Mouse (Mus musculus): ENCODE measurements around the gene Thnsl1. TPM values are rescaled to one million over a fixed set of nuclear protein-coding genes. Genes with fewer than 3 reads are reported as not detected.
"Not testable (repeated sequence)": the region's sequence is repeated elsewhere in the genome, so short reads cannot be mapped to it uniquely, and the experiment has no call there.

Thnsl1 gene
- polyA plus RNA-seq, 1 experiment from 2014 or later, result 11.3 TPM

DNA sequence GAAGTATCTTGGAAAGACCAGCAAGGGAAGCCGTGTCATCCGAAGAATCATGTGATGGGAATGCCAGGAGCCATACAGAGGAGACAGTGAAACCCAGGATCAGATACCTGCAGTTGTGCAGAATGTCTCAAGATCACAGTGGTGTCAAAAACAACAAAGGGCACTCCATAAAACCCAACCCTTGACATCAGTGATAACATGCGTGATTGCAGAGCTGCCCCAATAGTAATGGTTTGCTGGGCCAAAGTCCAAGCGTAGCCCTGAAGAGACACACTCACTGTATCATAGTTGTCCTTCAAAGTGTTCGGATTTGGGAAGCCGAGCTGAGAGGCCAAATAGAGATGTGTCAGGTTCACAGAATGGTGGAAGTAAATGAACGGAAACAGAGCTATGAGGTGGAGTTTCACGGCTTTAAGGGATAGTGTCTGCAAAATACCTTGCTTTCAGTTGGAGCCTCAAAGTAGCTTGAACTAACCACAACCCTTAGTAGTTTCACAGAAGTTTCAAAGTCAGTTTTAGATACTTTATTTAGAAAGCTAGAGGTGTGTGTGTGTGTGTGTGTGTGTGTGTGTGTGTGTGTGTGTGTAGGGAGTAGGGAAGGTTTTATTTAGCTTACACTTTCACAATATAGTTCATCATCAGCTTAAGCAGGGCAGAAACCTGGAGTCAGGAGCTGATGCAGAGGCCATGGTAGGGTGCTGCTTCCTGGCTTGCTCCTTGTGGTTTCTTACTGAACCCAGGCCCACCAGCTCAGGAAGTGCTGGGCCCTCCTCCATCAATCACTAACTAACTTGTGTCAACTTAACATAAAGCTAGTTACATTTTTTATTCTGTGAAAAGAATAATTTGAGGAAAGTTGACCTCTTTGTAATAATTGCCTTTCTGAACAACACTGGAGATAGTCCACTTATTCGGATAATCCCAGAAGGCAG lies 17.2 kb downstream of the Thnsl1 start:
- Histone ChIP-seq H3K27ac (replicated peaks; ENCODE audit: low read depth, low read length) (no peak overlapping the region), H3K9me3 (replicated peaks; ENCODE audit: control insufficient read depth, low read length) (no peaks in the 10 kb centered on the region), H3K9ac (replicated peaks; ENCODE audit: low read length) (no peak overlapping the region), H3K4me2 (ENCODE audit: low read depth, low read length) (no peak overlapping the region), H3K4me3 (ENCODE audit: low read depth, low read length) (no peak overlapping the region), H3K4me1 (ENCODE audit: control insufficient read depth, insufficient read depth, low read length) (no peaks in the 10 kb centered on the region), H3K36me3 (replicated peaks; ENCODE audit: control insufficient read depth, insufficient read depth, low read depth, low read length) (no peaks in the 10 kb centered on the region), H3K27me3 (ENCODE audit: control insufficient read depth, insufficient read depth, low read length) (no peaks in the 10 kb centered on the region)
- DNase-seq (ENCODE audit: low spot score) (no peak), ATAC-seq (replicated peaks; ENCODE audit: insufficient number of reproducible peaks, low FRiP score, low TSS enrichment, low read depth) (no peak)
- WGBS, result 91% methylated on average over 9 of the region's 9 CpGs

DNA sequence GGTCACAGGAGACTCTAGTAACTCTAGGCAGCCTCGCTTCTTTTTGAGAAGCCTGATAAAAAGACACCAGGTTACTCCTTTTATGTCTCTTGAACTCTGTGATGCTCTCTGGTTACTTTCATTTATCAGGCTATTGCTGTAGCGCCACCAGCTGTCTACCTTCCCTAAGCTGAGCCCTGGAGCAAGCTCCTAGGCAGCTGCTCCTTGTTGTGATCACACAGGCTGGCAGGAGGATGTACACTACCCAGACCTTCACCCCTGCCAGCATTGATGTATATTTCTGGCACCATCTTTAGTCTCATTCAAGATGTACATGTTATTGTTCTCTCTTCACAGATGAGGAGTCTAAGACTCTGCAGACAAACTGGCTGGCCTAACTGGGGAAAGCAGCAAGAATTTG lies 24.8 kb downstream of the Thnsl1 start:
- WGBS, result 65% methylated on average over 2 of the region's 2 CpGs
- no peak overlapping the region for H3K4me3 ChIP-seq (ENCODE audit: low read depth, low read length)
- no peak overlapping the region for H3K4me2 ChIP-seq (ENCODE audit: low read depth, low read length)
- H3K9me3 ChIP-seq (replicated peaks; ENCODE audit: control insufficient read depth, low read length), result no peaks in the 10 kb centered on the region
- H3K27ac ChIP-seq (replicated peaks; ENCODE audit: low read depth, low read length), result no peak overlapping the region
- DNase-seq (ENCODE audit: low spot score) (no peak), ATAC-seq (replicated peaks; ENCODE audit: insufficient number of reproducible peaks, low FRiP score, low TSS enrichment, low read depth) (no peak)
- no peaks in the 10 kb centered on the region for H3K27me3 ChIP-seq (ENCODE audit: control insufficient read depth, insufficient read depth, low read length)
- H3K4me1 ChIP-seq (ENCODE audit: control insufficient read depth, insufficient read depth, low read length), result no peaks in the 10 kb centered on the region
- H3K36me3 ChIP-seq (replicated peaks; ENCODE audit: control insufficient read depth, insufficient read depth, low read depth, low read length), result no peaks in the 10 kb centered on the region
- no peak overlapping the region for H3K9ac ChIP-seq (replicated peaks; ENCODE audit: low read length)

DNA sequence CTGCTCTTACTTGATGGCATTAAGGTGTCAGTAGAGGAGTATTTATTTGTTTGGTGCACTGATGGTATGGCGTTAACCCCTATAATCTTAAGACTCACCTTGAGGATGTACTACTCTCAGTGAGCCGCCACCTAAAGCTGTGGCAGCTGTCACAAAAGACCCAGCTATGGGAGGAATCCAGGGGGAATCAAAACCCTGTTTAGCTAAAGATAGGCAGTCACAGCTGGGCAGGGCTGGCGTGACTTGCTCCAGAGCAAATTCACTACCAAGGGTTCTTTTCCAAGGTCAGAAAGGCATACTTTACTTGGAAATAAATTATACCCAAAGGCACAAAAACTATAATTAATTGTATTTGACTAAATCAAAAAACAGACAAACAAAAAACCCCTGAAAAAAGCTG lies 25.6 kb downstream of the Thnsl1 start:
- no peak overlapping the region for H3K4me2 ChIP-seq (ENCODE audit: low read depth, low read length)
- no peak overlapping the region for H3K9ac ChIP-seq (replicated peaks; ENCODE audit: low read length)
- no peak overlapping the region for H3K27ac ChIP-seq (replicated peaks; ENCODE audit: low read depth, low read length)
- no peak overlapping the region for H3K4me3 ChIP-seq (ENCODE audit: low read depth, low read length)
- ATAC-seq (replicated peaks; ENCODE audit: insufficient number of reproducible peaks, low FRiP score, low TSS enrichment, low read depth) (no peak), DNase-seq (ENCODE audit: low spot score) (no peak)
- H3K4me1 ChIP-seq (ENCODE audit: control insufficient read depth, insufficient read depth, low read length), result no peaks in the 10 kb centered on the region
- WGBS, result 75% methylated on average over 3 of the region's 3 CpGs
- H3K9me3 ChIP-seq (replicated peaks; ENCODE audit: control insufficient read depth, low read length), result no peaks in the 10 kb centered on the region
- no peaks in the 10 kb centered on the region for H3K36me3 ChIP-seq (replicated peaks; ENCODE audit: control insufficient read depth, insufficient read depth, low read depth, low read length)
- no peaks in the 10 kb centered on the region for H3K27me3 ChIP-seq (ENCODE audit: control insufficient read depth, insufficient read depth, low read length)

DNA sequence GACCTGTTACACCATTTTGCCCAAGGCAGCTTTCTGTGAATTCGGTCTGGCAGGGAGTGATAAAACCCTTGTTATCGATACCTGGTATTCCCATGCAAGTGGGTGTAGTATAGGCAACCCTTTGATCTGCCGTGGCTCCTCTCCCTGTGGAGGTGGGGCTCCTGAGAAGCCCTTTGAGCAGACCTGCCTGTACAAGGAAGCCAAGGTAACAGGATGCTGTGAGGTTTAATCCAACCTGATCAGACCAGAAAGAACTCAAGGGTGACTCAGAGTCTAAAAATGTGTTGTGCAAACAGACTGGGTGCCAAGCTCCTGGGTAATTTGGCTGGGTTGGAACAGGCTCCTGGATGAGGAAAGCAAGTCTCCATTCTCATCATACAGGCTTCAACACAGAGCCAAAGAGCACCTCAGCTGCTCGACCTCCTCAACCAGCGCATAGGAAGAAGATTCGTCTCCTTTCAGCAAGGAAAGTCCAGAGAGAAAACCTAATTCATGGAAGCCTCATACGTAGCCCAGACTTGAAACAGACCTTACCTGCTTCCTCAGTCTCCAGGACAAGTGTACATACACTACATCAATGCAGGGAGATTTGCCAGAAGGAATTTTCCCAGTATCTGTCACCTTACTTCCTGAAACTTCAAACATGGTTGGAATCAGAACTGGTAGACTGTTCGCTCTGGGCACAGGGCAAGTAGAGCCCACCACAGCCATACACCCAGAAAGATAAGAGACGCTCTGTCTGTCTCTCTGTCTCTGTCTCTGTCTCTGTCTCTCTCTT lies 29.5 kb downstream of the Thnsl1 start:
- Histone ChIP-seq H3K9me3 (replicated peaks; ENCODE audit: control insufficient read depth, low read length) (no peaks in the 10 kb centered on the region), H3K9ac (replicated peaks; ENCODE audit: low read length) (no peak overlapping the region), H3K27me3 (ENCODE audit: control insufficient read depth, insufficient read depth, low read length) (no peaks in the 10 kb centered on the region), H3K36me3 (replicated peaks; ENCODE audit: control insufficient read depth, insufficient read depth, low read depth, low read length) (no peaks in the 10 kb centered on the region), H3K27ac (replicated peaks; ENCODE audit: low read depth, low read length) (no peak overlapping the region), H3K4me3 (ENCODE audit: low read depth, low read length) (no peak overlapping the region), H3K4me2 (ENCODE audit: low read depth, low read length) (no peak overlapping the region), H3K4me1 (ENCODE audit: control insufficient read depth, insufficient read depth, low read length) (no peaks in the 10 kb centered on the region)
- ATAC-seq (replicated peaks; ENCODE audit: insufficient number of reproducible peaks, low FRiP score, low TSS enrichment, low read depth), result no peak
- DNase-seq (ENCODE audit: low spot score), result peak; percentile 3
- WGBS, result 77% methylated on average over 9 of the region's 9 CpGs

DNA sequence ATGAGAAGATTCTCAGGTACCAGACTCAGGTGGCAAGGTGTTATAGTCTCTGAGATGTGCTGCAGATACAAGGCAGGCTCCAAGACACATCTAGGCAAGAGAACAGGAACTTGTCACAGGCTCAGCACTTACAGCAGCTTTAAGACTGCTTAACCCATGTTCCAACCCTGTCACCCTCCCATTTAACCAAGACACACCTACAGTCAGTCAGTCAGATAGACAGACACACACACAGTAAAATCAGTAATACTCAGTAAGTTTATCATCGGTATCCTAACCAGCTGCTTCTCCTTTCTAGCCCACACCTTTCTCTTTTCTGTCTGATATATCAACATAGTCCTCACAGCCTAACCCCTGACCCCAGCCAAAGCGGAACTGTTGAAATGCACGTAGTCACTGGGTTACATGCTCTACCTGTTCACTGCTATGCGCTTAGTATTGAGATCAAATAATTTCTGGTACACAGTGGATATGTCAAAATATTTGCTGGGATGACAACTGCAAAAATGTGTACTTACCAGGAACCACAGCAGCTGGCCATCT lies 30.4 kb downstream of the Thnsl1 start:
- Histone ChIP-seq H3K27ac (replicated peaks; ENCODE audit: low read depth, low read length) (no peak overlapping the region), H3K4me1 (ENCODE audit: control insufficient read depth, insufficient read depth, low read length) (no peaks in the 10 kb centered on the region), H3K9ac (replicated peaks; ENCODE audit: low read length) (no peak overlapping the region), H3K4me2 (ENCODE audit: low read depth, low read length) (no peak overlapping the region), H3K9me3 (replicated peaks; ENCODE audit: control insufficient read depth, low read length) (no peaks in the 10 kb centered on the region), H3K4me3 (ENCODE audit: low read depth, low read length) (no peak overlapping the region), H3K27me3 (ENCODE audit: control insufficient read depth, insufficient read depth, low read length) (no peaks in the 10 kb centered on the region), H3K36me3 (replicated peaks; ENCODE audit: control insufficient read depth, insufficient read depth, low read depth, low read length) (no peaks in the 10 kb centered on the region)
- no peak for DNase-seq (ENCODE audit: low spot score)
- ATAC-seq (replicated peaks; ENCODE audit: insufficient number of reproducible peaks, low FRiP score, low TSS enrichment, low read depth), result no peak
- 90% methylated on average over 4 of the region's 4 CpGs for WGBS

DNA sequence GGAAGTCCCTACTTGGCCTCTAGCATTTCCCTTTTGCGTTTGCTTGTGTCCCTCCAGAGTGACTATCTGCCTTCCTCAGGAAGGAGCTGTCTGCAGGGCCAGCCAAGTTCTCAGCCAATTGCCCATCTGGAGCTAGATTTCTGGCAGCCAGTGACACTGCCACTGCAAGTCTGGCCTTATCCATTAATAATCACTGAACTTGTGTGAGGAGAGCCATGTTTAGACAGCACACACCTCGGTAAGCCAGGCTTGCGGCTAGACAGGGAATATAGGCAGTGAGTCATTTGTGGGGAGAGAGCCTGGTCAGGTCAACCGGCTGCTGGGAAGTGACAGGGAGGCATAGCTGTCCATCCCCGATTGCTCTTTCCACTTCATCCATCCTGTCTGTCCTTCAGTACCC lies 31.3 kb downstream of the Thnsl1 start:
- Histone ChIP-seq H3K4me1 (ENCODE audit: control insufficient read depth, insufficient read depth, low read length) (no peaks in the 10 kb centered on the region), H3K27ac (replicated peaks; ENCODE audit: low read depth, low read length) (no peak overlapping the region), H3K36me3 (replicated peaks; ENCODE audit: control insufficient read depth, insufficient read depth, low read depth, low read length) (no peaks in the 10 kb centered on the region), H3K4me3 (ENCODE audit: low read depth, low read length) (no peak overlapping the region), H3K9ac (replicated peaks; ENCODE audit: low read length) (no peak overlapping the region), H3K27me3 (ENCODE audit: control insufficient read depth, insufficient read depth, low read length) (no peaks in the 10 kb centered on the region), H3K9me3 (replicated peaks; ENCODE audit: control insufficient read depth, low read length) (no peaks in the 10 kb centered on the region), H3K4me2 (ENCODE audit: low read depth, low read length) (no peak overlapping the region)
- 80% methylated on average over 5 of the region's 5 CpGs for WGBS
- DNase-seq (ENCODE audit: low spot score) (no peak), ATAC-seq (replicated peaks; ENCODE audit: insufficient number of reproducible peaks, low FRiP score, low TSS enrichment, low read depth) (no peak)

DNA sequence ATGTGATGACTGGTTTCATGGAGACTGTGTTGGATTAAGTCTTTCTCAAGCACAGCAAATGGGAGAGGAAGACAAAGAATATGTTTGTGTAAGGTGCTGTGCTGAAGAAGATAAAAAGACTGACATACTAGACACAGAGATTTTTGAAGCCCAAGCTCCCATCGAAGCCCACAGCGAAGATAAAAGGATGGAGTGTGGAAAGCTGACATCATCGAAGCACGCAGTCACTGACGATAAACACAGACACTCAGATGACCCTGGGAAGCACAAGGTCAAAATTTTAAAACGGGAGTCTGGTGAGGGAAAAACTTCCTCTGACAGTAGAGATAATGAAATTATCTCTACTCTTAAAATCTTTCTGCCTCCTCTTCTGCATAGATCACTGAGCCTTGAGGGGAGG lies 38.6 kb downstream of the Thnsl1 start:
- H3K27me3 ChIP-seq (ENCODE audit: control insufficient read depth, insufficient read depth, low read length); DNase-seq (ENCODE audit: low spot score); H3K9me3 ChIP-seq (replicated peaks; ENCODE audit: control insufficient read depth, low read length); H3K9ac ChIP-seq (replicated peaks; ENCODE audit: low read length); H3K4me1 ChIP-seq (ENCODE audit: control insufficient read depth, insufficient read depth, low read length); ATAC-seq (replicated peaks; ENCODE audit: insufficient number of reproducible peaks, low FRiP score, low TSS enrichment, low read depth); H3K36me3 ChIP-seq (replicated peaks; ENCODE audit: control insufficient read depth, insufficient read depth, low read depth, low read length); H3K27ac ChIP-seq (replicated peaks; ENCODE audit: low read depth, low read length); H3K4me2 ChIP-seq (ENCODE audit: low read depth, low read length); H3K4me3 ChIP-seq (ENCODE audit: low read depth, low read length): not testable (repeated sequence)
- 77% methylated on average over 3 of the region's 6 CpGs for WGBS

DNA sequence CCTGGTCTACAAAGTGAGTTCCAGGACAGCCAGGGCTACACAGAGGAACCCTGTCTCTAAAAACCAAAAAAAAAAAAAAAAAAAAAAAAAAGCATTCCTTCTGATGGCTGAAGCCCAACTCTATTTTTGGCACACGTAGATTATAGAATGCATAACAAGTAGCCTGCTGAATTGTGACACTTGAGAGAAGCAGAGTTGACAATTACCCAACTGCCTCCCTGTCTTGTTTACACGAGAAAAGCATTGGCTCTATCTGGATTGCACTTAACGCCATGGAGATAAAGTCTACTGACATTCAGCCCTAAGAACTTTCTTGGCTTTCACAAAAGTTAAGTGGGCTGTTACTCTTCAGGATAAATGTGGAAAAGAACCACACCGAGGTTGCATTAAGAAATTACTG lies 39.5 kb downstream of the Thnsl1 start:
- Histone ChIP-seq H3K9me3 (replicated peaks; ENCODE audit: control insufficient read depth, low read length) (no peaks in the 10 kb centered on the region), H3K9ac (replicated peaks; ENCODE audit: low read length) (no peak overlapping the region), H3K4me3 (ENCODE audit: low read depth, low read length) (no peak overlapping the region), H3K27ac (replicated peaks; ENCODE audit: low read depth, low read length) (no peak overlapping the region), H3K4me2 (ENCODE audit: low read depth, low read length) (no peak overlapping the region), H3K36me3 (replicated peaks; ENCODE audit: control insufficient read depth, insufficient read depth, low read depth, low read length) (no peaks in the 10 kb centered on the region), H3K4me1 (ENCODE audit: control insufficient read depth, insufficient read depth, low read length) (no peaks in the 10 kb centered on the region), H3K27me3 (ENCODE audit: control insufficient read depth, insufficient read depth, low read length) (no peaks in the 10 kb centered on the region)
- WGBS, result 86% methylated on average over 4 of the region's 4 CpGs
- no peak for DNase-seq (ENCODE audit: low spot score)
- ATAC-seq (replicated peaks; ENCODE audit: insufficient number of reproducible peaks, low FRiP score, low TSS enrichment, low read depth), result no peak

All from embryonic facial prominence, embryonic 11.5 days (tissue).